Mouse (Mus musculus) brain, embryonic 14.5 days (tissue): ENCODE data around the gene Nudt16.

Experiments
- CTCF ChIP-seq: fragments of 200-500 bp; IDR thresholded peaks from 2 replicates; pipeline ENCODE4 v1.5.1; 2012; ENCODE audit warnings: inconsistent platforms, mild to moderate bottlenecking, moderate library complexity, borderline replicate concordance; ENCODE audit not compliant: insufficient read depth, insufficient read length; ENCODE audit errors: extremely low read depth
- POLR2A ChIP-seq: fragments of 200-500 bp; IDR thresholded peaks from 2 replicates; pipeline ENCODE4 v1.6.1; 2012; ENCODE audit warnings: mild to moderate bottlenecking, inconsistent platforms, borderline replicate concordance; ENCODE audit not compliant: poor library complexity, insufficient read depth, insufficient read length, severe bottlenecking; ENCODE audit errors: extremely low read depth

DNA sequence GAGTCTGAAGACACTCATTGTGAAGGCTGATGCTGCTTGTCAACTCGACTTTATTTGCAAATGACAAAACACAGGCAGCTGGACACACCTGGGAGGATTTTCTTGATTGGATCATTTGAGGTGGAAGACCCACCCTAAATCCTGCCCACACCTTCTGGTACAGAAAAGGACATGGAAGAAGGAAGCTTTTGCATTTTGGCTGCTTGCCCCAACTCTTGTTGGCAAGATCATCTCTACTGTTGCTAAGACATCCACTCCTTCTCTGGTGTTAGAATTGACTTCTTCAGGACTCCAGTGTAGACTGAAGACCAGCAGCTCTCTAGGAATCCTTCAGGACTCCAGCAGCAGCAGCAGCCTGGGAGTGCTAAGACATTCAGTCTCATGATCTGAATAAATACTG lies 29.7 kb downstream of the Nudt16 start:
- TF ChIP-seq CTCF (no peak), POLR2A (no peak)
